Mouse (Mus musculus) liver, embryonic 14.5 days (tissue): ENCODE measurements at regions not wholly inside any gene's neighbourhood (a gene's known extent, or its start where the extent isn't known, plus 50 kb on each side); places are given as distances from the start of the nearest gene placed in this dataset.

ENCODE experiments used
- CTCF ChIP-seq: IDR thresholded peaks from 2 replicates; pipeline ENCODE4 v1.5.1; 2016; ENCODE audit warnings: antibody characterized with exemption, low read depth, control low read depth
- EP300 ChIP-seq: IDR thresholded peaks from 2 replicates; pipeline ENCODE4 v1.6.1; 2016; ENCODE audit warnings: antibody characterized with exemption, low read depth

- TF ChIP-seq CTCF (no peak), EP300 (no peak)
Observed at GRCm38 (mm10) chr15:40448623-40449022, 314.5 kb downstream of the 9330182O14Rik start.
